In the genomic region with DNA sequence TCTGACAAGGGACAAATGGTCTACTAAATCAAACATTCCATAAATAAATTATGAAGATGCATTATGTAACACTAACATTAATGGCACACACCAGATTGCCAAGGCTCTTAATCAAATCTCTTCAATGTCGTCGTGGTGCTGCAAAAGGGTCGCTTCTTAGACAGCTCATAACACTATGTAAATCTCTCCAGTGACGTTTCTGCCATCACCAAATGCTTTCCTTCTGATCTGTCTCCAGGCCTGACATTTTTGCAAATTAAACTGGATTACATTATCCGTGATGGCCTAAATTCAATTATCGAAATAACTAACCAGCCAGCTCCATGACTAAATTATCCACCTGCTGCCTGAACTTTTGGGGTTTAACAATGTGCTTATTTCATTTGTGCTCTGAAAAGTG, we compare ENCODE assay signal across 21 mouse cellular contexts.
DNase-seq lines count a peak whose midpoint lies in the region; ATAC-seq lines count a peak whose summit lies in the region.
"Had no signal": no experiment of that assay in that cellular context is flagged by ENCODE, and none has a peak within 500 bp of the region (broad histone marks: within the 10 kb centered on the region; RNA-seq: fewer than 3 reads in every experiment).

No protein-coding gene starts in this region.

- H3K27ac ChIP-seq in embryonic facial prominence, embryonic 14.5 days (replicated peaks; ENCODE audit: low read depth, low read length), result no peak overlapping the region
- no peak overlapping the region for H3K27ac ChIP-seq in embryonic facial prominence, embryonic 10.5 days (replicated peaks)
- no peak overlapping the region for H3K27ac ChIP-seq in heart, embryonic 12.5 days (ENCODE audit: poor library complexity, severe bottlenecking)
- H3K27ac ChIP-seq: hindbrain, embryonic 13.5 days; limb, embryonic 15.5 days; midbrain, embryonic 12.5 days had no signal

- no peak overlapping the region for H3K4me3 ChIP-seq in embryonic facial prominence, embryonic 14.5 days (ENCODE audit: low read depth, low read length)
- H3K4me3 ChIP-seq in embryonic facial prominence, embryonic 10.5 days, result no peak overlapping the region
- H3K4me3 ChIP-seq in heart, embryonic 12.5 days, result no peak overlapping the region
- H3K4me3 ChIP-seq: hindbrain, embryonic 13.5 days; limb, embryonic 15.5 days; midbrain, embryonic 12.5 days had no signal

- no peaks in the 10 kb centered on the region for H3K36me3 ChIP-seq in embryonic facial prominence, embryonic 14.5 days (ENCODE audit: control insufficient read depth, insufficient read depth, low read length)
- H3K36me3 ChIP-seq in embryonic facial prominence, embryonic 10.5 days (replicated peaks), result no peaks in the 10 kb centered on the region
- H3K36me3 ChIP-seq in heart, embryonic 12.5 days, result no peaks in the 10 kb centered on the region
- H3K36me3 ChIP-seq: G1E; hindbrain, embryonic 13.5 days; limb, embryonic 15.5 days; midbrain, embryonic 12.5 days had no signal

- no peak overlapping the region for H3K9ac ChIP-seq in embryonic facial prominence, embryonic 14.5 days (ENCODE audit: low read depth, low read length)
- H3K9ac ChIP-seq in heart, embryonic 12.5 days, result no peak overlapping the region
- H3K9ac ChIP-seq: hindbrain, embryonic 13.5 days; limb, embryonic 15.5 days; midbrain, embryonic 12.5 days had no signal

- no peak for ATAC-seq in embryonic facial prominence, embryonic 14.5 days (ENCODE audit: low read depth)
- no peak for ATAC-seq in heart, embryonic 12.5 days (ENCODE audit: insufficient number of reproducible peaks, low FRiP score)
- ATAC-seq: CD4-positive, CD25-positive, alpha-beta regulatory T cell, adult 4 months; intestine, embryonic 16.5 days had no signal

- H3K27me3 ChIP-seq in embryonic facial prominence, embryonic 14.5 days (replicated peaks; ENCODE audit: control insufficient read depth, insufficient read depth, low read length), result no peaks in the 10 kb centered on the region
- no peaks in the 10 kb centered on the region for H3K27me3 ChIP-seq in embryonic facial prominence, embryonic 10.5 days (replicated peaks; ENCODE audit: low read depth, poor library complexity, severe bottlenecking)
- H3K27me3 ChIP-seq in heart, embryonic 12.5 days (replicated peaks), result no peaks in the 10 kb centered on the region
- H3K27me3 ChIP-seq: hindbrain, embryonic 13.5 days; limb, embryonic 15.5 days; midbrain, embryonic 12.5 days had no signal

- WGBS in embryonic facial prominence, embryonic 14.5 days, result 68% methylated on average over 6 of the region's 6 CpGs
- 82% methylated on average over 6 of the region's 6 CpGs for WGBS in embryonic facial prominence, embryonic 10.5 days
- WGBS in heart, embryonic 12.5 days, result 83% methylated on average over 6 of the region's 6 CpGs

- DNase-seq in embryonic facial prominence, embryonic 14.5 days (ENCODE audit: low spot score), result peak; percentile 14
- no peak for DNase-seq in embryonic facial prominence, embryonic 10.5 days (ENCODE audit: low spot score)
- DNase-seq in layer of hippocampus, adult 18-20 months (ENCODE audit: low spot score in 2 of 2), result peak; percentile 4 to 37
- DNase-seq in layer of hippocampus, postnatal 25 days (ENCODE audit: extremely low spot score in 1 of 2, low spot score in 1 of 2), result no peak
- peak; percentile 36 for DNase-seq in Muller cell, postnatal 12 days (ENCODE audit: inconsistent ontology term)
- DNase-seq in lung, postnatal 10 days, result peak; percentile 11
- no peak for DNase-seq in thymus, adult 18-20 months
- DNase-seq: cerebellum, adult 11 months; cerebellum, postnatal 14 days; embryo, embryonic 11 days; gastrocnemius, postnatal 25 days; heart, postnatal 10 days; kidney, postnatal 4 days; right cerebral cortex, adult 18-20 months had no signal

- H3K9me3 ChIP-seq in embryonic facial prominence, embryonic 14.5 days (ENCODE audit: control insufficient read depth, low read length), result no peaks in the 10 kb centered on the region
- H3K9me3 ChIP-seq in embryonic facial prominence, embryonic 10.5 days, result no peaks in the 10 kb centered on the region
- H3K9me3 ChIP-seq in heart, embryonic 12.5 days (replicated peaks), result no peaks in the 10 kb centered on the region
- H3K9me3 ChIP-seq: G1E; hindbrain, embryonic 13.5 days; limb, embryonic 15.5 days; midbrain, embryonic 12.5 days had no signal

- H3K4me1 ChIP-seq in embryonic facial prominence, embryonic 14.5 days (ENCODE audit: control insufficient read depth, insufficient read depth, low read length), result no peaks in the 10 kb centered on the region
- no peaks in the 10 kb centered on the region for H3K4me1 ChIP-seq in embryonic facial prominence, embryonic 10.5 days
- H3K4me1 ChIP-seq in heart, embryonic 12.5 days (replicated peaks), result no peaks in the 10 kb centered on the region
- H3K4me1 ChIP-seq: hindbrain, embryonic 13.5 days; limb, embryonic 15.5 days; midbrain, embryonic 12.5 days had no signal

- H3K4me2 ChIP-seq in embryonic facial prominence, embryonic 14.5 days (ENCODE audit: low read depth, low read length), result no peak overlapping the region
- H3K4me2 ChIP-seq in heart, embryonic 12.5 days, result no peak overlapping the region
- H3K4me2 ChIP-seq: hindbrain, embryonic 13.5 days; limb, embryonic 15.5 days; midbrain, embryonic 12.5 days had no signal

Comparison
In these comparisons a context has a peak if more than half of its experiments do, and no peak if none do; other contexts are left out.
1. DNase-seq: peak in embryonic facial prominence, embryonic 14.5 days (single experiment), layer of hippocampus, adult 18-20 months (2 of 2), Muller cell, postnatal 12 days (single experiment) and lung, postnatal 10 days (single experiment); none in embryonic facial prominence, embryonic 10.5 days (single experiment), layer of hippocampus, postnatal 25 days (0 of 2) and thymus, adult 18-20 months (0 of 2).